Mouse (Mus musculus) hindlimb bud, embryonic 11.5 days (tissue): ENCODE measurements around the gene Nde1.

Experiments
- DNase-seq: peaks from one replicate; pipeline ENCODE4 v3.0.0-alpha.2; 2012; ENCODE audit warnings: low read depth, low spot score; ENCODE audit errors: extremely low spot score

The Nde1 gene

DNA sequence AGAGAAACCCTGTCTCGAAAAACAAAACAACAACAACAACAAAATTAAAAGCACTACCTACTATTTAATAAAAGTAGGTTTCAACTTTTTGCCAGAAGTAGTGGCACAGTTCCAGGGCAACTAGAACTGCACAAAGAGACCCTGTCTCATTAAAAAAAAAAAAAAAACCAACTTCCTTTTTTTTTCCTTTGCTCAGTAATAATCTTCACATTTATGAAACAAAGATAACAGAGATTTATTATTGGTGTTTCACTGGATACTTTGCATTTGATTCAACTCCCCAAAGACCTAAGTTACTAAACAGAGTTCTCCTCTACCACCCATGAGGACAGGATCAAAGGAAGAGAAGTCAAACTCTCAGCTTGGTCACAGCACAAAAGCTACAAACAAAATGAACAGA lies 2.1 kb upstream of the Nde1 start:
- DNase-seq: no peak

DNA sequence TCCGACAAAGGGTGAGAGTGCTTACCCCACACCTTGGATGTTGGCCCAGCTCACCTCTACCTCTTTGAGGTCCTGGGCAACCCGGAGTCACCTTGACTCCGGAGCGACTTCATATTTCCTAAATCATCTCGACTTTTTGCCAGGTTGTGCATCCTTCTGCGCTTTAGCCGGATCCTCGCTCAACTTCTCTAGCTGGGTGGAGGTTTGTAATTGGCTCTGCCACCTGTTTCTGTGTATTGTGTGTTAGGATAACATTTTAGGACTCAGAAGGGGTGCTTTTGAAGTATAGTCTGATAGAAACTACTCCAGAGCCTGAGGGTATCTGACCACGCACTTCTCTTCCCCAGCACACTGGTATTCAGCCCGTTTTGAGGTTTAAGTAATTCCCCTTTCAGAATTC lies 656 bp downstream of the Nde1 start:
- DNase-seq: no peak

DNA sequence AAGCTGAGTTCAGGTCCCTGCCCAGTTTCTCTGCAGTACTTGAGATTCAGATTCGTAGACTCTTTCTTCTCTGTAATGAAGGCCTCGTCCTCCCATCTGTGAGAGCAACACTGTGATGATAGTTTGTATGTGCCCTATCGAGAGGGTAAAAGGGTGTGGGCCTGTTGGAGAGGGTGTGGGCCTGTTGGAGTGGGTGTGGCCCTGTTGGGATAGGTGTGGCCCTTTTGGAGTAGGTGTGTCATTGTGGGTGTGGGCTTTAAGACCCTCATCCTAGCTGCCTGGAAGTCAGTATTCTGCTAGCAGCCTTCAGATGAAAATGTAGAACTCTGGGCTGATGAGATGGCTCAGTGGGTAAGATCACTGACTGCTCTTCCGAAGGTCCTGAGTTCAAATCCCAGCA lies 3.4 kb downstream of the Nde1 start:
- no peak for DNase-seq

DNA sequence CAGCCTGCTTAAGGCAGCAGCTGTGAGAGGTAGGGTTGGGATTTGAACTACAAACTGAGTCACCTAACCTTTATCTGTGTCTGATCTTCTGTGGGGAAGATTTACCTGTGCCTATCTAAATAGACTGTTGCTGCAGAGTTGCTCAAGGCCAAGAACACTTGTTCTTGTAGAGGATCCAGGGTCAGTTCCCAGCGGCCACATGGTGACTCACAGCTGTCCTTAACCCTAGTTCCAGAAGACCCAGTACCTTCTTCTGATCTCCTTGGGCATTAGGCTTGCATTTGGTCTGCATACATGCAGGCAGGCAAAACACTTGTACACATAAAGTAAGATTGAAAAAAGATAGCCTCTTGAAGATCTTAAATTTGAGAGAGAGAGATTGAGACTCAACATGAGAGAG lies 6.6 kb downstream of the Nde1 start:
- DNase-seq: no peak

DNA sequence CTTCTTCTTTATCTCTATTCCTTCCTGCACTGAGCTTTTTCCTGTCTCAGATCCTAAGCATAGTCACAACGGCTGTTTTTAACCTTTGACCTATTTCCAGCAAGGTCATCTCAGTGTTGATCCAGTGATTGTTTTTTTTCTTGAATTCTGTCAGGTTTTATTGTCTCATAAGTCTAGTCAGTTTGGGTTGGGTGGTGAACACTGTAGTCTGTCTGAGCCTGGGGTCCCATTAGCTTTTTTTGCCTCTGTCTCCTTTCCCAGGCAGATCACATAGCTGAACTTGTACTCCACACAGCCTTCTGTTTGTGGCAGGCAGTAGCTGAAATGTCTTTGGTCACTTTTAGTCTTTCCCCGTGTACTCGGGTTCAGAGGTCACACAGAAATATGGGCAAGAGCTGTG lies 15.0 kb downstream of the Nde1 start:
- DNase-seq: no peak

DNA sequence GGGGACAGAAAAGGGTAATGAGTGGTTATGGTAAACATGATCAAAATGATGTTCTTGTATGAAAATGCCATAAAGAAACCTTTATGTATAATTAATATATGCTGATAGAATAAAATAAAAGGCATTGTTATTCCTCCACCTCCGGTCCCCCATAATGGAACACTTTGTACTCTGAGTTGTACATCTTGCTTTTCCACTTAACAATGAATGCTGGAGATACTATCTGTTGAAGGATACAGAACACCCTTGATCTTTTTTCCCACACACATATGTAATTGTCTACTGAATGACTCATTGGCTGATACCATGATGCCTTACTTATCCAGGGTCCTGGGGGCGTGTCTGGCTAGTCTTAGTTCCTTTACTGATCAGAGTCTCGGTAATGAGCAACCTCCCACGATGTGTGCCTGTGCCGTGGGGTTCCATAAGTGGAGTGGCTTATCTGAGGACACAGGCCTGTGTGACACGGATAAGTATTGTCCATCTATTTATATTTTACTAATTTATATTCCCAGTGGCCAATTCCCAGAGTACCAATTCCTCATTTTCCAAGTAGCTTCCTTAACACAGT lies 17.2 kb downstream of the Nde1 start:
- DNase-seq: no peak

DNA sequence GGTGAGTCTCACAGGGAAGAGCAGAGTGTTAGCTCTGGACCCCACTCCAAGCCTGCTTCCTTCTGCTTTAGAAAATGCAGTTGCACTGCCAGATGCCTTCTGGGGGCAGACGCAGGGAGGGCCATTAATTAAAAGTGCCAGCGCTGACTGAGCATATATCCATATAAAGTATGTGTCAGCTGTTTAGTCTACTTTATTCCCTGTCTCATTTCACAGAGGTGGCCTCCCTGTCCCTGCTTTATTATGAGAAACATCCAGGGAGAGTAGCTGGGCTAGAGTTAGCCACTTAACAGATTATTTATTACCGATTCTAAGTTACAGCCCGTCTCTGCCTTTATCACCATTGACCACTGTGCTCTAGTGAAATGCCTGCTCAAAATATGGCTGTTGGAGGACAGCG lies 19.3 kb downstream of the Nde1 start:
- DNase-seq: no peak

DNA sequence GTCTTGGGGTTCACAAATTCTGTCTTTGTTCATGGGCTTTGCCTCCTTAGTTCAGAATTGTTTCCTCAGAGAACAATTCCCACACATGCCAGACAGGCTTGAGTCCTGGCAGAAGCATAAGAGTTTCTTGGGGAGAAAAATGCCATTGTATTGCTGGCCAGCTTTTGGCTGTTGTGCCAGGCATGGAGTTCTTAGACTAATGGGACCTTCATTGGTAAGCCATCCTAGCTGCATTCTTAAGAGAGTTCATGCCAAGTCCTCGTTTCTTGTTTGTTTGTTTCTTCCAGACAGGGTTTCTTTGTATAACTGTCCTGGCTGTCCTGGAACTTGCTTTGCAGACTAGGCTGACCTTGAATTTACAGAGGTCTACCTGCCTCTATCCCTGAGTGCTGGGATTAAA lies 20.8 kb downstream of the Nde1 start:
- DNase-seq: no peak

DNA sequence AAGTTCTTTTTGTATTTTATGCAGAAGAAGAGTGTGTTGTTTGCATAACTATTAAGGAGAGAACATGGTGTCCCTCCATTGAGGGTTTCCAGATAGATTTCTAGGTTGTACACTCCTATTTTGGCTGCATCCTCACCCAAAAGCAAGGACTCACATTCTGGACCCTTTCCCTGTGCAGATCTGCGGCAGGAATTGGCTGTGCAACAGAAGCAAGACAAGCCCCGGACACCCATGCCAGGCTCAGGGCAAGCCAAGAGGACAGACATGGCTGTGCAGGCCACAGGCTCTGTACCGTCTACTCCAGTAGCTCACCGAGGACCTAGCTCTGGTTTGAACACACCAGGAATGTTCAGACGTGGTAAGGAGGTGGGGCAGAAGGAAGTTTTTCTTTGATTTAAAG lies 22.4 kb downstream of the Nde1 start:
- no peak for DNase-seq

DNA sequence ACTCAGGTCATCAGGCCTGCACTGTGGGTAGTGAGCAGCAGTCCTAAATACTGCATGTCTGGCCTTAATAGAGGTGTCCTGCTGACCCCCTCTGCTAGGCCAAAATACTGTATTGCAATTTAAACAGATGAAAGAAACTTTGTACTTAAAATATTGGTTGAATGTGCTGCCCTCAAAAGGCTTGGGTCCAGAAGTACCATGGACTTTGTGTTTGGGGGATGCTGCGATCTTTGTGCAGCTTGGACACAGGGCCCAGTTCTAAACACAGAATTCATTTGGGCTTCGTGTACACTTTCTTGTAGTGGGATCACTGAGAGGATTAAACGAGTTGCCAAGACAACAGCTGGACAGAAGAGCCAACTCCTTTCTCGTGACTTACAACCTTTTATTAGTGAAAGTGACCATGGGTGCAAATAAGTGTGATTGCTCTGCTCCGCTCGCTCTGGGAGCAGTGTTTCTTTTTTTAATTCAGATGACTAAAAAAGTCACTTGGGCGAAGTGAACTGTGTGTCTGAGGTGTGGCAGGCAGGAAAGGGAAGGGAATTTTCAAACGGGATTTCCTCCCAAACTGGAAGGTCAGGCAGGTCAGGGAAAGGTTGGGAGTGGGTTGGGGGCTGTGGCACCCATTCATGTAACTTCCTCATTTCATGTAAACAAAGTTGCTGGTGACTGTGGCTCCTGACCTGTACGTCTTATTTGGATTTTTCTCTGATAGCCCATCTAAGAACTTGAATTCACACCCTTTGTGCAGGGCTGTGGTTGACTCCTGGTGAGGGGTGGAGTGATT lies 31.3 kb downstream of the Nde1 start:
- no peak for DNase-seq

DNA sequence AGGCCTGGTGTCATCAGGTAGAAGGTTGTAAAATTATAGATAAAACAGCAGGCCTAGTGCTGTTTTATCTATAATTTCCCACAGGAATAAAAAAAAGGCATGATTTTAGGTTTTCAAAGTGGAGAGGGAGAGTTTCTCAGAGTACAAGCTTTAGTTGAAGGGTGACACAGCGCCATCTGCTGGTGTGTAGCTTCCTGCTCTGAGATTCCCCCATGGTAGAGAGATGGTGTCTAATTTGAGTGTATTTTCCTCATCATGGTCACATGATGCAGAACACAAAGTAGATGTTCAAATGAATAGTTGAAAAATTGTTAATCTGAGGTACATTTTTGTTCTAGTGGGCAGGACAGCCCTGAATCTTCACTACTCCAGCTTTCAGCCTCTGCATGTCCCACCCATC lies 32.4 kb downstream of the Nde1 start:
- peak; percentile 5 for DNase-seq

DNA sequence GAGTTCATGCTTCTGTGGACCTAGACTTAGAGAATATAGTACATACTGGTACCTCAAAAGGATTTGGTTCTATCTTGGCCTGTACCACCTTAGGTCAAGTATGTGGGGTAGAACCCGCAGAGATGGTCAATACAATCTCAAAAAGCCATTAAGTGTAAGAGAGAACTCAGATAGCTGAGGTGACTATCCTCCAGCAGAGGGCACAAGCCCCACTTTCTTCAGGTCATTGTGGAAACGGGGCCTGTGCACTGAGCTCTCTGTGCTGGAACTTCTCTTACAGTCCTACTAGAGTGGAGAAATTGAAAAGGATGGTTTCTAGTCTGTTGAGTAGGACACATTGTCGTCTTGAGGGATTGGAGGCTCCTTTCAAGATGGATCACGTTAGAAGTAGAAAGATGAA lies 35.7 kb downstream of the Nde1 start:
- DNase-seq: no peak

DNA sequence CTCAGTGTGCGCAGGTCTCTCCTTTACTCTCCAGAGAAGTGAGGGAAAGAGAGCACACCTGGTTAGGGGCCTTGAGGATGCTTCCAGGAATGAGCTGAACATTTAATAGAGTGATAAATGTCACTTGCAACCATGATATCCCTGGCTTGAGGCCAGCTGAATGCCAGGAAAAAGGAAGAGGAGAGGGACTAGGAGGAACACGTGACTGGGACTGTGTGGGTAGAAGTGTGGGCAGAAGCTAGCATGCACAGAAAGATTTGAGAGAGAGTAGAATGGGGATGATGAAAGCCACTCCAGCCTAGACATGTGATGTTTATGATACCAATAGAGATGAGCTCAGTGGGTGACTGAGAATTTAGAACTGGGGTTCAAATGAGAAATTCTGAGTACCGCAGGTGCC lies 52.1 kb downstream of the Nde1 start:
- DNase-seq: no peak

DNA sequence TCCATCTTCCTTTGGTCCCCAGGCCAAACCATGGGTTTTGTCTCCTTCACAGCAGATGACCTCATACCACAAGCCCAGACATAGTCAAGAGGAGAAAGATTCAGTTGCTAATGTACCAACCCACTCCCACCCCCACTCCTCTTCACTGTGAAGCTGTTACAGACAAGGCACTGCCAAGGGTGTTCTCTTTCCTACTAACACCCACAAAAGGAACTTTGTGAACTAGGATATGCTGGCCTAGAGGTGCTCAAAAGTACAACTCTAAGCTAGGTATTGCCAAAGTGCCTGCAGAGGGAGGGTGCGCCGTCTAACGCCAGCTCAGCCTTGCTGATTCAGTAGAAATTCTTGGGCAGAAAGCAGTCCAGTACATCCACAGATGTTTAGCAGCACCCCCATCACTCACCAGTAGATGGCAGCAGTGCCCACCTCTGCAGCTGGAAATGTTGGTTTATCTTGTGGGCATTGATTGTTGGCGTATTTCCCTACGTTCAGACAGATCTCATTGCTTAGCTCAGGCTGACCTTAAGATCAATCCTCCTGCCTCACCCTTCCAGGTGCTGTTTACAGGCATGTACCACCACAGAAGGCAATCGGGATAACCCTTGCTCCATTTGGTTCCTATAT lies 74.1 kb downstream of the Nde1 start:
- DNase-seq: peak; percentile 53

DNA sequence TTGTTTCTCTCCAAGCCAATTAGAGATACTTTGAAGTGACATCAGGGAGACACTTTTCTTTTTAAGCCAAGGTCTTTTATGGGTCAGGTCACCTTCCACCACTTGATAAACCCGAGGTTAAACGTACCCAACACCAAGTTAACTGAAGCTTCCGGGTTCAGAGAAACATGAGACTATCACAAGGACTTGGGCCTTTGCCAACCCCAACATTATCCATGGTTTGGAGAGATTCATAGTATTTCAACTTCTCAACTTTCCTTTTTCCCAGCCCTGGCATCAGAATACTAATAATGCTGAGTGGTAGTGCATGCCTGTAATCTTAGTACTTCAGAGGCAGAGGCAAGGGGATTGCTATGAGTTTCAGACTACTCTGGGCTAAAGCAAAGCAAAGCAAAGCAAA lies 79.0 kb downstream of the Nde1 start:
- DNase-seq: no peak
